Mouse (Mus musculus) brain, adult 2 months (tissue): ENCODE measurements at regions not wholly inside any gene's neighbourhood (a gene's known extent, or its start where the extent isn't known, plus 50 kb on each side); places are given as distances from the start of the nearest gene placed in this dataset.

Experiments used
- DNase-seq: peaks from one replicate; pipeline ENCODE4 v3.0.0; 2011; ENCODE audit warnings: low read depth, low spot score

DNA sequence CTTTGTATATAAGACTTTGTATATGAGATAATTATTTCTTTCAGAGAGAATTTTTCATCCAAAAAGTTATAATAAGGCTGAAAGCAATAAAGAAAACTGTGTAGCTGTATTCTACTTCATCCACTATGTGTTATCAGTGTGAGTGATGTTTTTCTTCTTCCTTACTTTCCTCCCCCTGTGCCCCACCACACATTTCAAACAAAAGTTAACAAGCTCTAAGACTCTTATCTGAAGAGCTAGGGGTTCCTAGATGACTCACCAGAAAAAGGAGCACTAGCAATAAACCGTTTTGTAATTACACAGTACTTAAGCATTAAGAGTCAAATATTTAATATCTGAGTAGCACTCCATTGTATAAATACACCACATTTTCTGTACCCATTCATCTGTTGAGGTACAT, 615.3 kb downstream of the Gm6377 start:
- no peak for DNase-seq

DNA sequence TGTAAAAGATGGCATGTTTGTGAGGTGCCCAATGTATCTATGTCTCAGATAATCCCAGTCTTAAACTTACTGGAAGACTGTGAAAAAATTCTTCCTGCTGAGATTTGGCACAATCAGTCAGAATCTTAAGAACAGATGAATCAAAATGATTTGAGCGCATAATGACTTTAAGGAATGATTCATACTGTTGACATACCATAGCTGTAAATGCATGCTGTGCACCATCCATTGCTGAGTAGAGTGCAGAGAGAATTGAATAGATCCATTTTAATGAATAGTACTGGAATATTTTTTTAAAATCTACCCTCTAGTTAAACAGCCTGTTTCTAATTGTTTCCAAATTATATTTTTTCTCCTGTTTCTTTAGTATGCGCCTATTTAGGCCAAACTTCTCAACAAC, 645.5 kb downstream of the Gm6377 start:
- DNase-seq: peak; percentile 27

- DNase-seq: peak; percentile 1
Measured at GRCm38 (mm10) chrX:109845094-109845648, 648.6 kb downstream of the Gm6377 start.

DNA sequence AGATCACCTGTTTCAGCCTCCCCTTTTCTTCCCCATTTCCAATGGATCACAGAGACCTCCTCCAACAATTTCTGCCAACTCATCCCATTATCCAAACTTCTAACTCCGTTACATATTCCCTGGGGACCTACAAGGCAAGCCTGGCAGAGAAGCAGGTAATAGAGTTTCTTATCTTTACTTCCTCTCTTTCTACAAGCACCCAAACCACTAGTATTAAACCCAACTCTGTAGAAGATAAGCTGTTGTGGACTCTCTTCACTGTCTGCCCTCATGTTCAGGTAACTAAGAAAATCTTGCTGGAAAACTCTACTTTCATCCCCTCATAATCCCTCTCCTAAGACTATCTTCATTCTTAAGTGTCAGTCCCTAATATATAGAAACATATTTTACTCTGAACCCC, 689.0 kb downstream of the Gm6377 start:
- no peak for DNase-seq

DNA sequence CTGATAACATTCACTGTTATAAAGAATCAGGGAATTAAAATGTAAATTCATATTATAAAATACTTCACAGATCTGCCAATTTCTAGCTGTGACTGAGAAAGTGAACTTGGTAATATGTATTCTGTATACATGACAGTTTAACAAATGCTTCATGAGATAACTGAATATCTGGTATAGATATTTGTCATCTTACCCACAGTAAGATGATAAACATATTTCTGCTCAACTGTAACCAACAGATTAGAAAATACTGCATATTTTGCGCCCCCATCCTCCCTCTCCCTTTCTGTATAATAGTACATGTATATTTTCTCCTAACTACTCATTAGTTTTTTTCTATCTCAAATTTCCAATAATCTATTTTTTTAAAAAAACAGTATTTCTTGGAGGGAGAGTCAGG, 703.5 kb downstream of the Gm6377 start:
- no peak for DNase-seq

GRCm38 (mm10) chrX:109931130-109931529, 734.6 kb downstream of the Gm6377 start:
- no peak for DNase-seq

DNA sequence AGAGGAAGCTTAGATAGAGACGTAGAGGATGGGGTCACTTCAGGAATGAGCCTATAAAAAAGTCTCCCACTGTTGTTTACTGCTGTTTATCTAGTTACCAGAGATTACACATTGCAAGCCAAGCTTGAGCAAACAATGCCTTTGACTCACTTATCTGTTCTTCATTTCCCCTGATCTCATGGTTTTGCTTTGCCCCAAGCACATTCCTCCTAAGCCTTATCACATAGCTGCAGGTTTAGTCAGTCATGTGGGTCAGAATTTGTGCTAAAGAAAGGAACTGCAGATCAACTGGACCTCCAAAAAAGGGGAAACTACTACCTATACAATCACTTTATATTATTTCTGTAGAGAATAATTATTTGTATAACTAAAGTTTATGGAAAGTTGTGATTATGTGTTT, 758.0 kb downstream of the Gm6377 start:
- no peak for DNase-seq

GRCm38 (mm10) chrX:109969863-109970262, 773.3 kb downstream of the Gm6377 start:
- peak; percentile 2 for DNase-seq

- DNase-seq: peak; percentile 9
Measured at GRCm38 (mm10) chrX:110005221-110005620, 808.7 kb downstream of the Gm6377 start.
